Mouse (Mus musculus): ENCODE measurements around the gene Chchd4.
A peak's percentile ranks its signal among the peaks of the same experiment; 100 is the strongest.
"Not testable (repeated sequence)": the region's sequence is repeated elsewhere in the genome, so short reads cannot be mapped to it uniquely, and the experiment has no call there.

Chchd4 gene

DNA sequence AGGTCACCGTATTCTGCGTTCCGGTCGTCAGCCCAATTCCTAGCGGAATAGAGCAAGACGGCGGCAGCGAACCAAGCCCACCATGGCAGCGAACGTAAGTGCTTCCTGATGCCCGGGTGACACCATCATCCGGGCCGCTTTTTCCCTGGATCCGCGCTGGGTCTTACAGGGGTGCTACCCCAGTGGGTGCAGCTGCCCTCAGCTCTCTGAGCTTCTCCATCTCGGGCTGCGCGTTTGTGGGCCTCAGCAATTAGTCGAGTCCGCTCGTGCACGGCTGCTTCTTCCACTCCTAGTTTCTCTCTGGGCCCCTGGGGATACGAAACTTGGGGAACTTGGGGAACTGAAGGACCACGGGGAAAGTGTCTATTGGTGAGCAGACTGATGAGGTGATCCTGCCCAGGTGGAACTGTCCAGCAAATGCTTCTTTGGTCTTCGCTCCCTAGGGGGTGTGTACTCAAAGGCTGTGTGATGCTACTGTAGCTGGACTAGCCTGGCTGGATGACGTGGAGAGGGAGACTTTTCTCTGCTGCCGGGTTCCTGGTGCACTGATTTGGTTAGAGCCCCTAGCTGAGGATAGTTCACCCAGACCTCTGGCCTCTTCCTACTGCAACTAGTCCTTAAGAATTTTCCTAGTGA, 577 bp upstream of the Chchd4 start:
- DNase-seq = no peak

DNA sequence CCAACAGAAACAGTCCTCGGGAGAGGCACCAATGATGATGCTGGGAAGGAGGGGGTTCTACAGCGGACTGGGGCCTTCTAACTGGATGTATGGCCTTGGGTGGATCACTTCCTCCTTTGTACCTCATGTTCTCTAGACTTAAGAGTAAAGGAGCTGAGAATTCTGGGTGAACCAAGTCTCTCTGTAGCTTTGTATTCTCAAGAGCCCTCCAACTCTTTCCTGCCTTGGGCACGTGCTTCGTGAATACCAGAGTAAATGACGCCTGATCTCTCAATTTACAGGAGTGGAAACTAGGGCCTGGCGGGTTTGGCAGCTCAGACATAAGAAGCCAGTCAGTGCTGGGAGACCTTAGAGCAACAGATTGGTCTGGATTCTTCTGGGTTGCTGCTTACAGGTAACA, 1.0 kb downstream of the Chchd4 start:
- DNase-seq = peak in 1 of 2 experiments; percentile 18

GRCm38 (mm10) chr6:91471427-91471826, 1.9 kb downstream of the Chchd4 start:
- DNase-seq = not testable (repeated sequence)

DNA sequence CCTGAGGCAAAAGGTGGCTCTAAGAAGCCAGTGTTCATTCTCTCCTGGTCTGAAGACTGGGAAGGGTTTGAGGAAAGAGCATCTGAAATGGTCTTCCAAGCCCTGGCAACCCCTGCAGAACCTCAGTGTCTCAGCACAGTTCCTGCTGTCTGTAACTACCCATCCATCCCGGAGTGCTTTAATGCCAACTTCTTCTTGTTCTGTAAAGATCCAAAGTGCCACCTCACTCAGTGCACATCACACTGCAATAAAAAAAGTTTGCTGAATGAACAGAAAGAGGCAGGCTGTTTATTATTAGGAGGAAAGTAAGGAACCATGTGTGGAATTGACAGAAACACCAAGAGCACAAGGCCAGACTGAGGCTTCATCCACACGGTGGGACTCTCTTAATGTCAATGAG, 2.6 kb downstream of the Chchd4 start:
- no peak for DNase-seq

GRCm38 (mm10) chr6:91467106-91467505, 6.2 kb downstream of the Chchd4 start:
- no peak for DNase-seq

DNA sequence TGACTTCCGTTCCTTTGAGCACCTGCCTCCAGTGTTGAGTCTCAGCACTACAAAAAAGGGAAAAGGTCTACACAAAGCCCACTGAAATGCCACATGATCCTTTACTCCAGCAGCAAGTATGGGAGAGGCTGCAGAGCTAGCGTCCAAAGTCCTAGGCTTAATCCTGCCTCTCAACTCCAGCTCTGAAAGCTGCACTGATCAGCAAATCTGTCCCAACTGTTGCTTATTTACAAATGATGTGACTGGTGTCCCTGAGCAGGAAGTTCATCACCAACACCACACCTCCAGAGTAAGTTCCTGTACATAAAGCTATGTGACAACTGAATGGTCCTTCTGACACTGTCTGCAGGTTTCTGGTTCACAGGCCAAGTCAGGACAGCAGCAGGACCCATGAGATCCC, 7.6 kb downstream of the Chchd4 start:
- DNase-seq = no peak

GRCm38 (mm10) chr6:91459471-91459870, 13.9 kb downstream of the Chchd4 start:
- no peak for DNase-seq

DNA sequence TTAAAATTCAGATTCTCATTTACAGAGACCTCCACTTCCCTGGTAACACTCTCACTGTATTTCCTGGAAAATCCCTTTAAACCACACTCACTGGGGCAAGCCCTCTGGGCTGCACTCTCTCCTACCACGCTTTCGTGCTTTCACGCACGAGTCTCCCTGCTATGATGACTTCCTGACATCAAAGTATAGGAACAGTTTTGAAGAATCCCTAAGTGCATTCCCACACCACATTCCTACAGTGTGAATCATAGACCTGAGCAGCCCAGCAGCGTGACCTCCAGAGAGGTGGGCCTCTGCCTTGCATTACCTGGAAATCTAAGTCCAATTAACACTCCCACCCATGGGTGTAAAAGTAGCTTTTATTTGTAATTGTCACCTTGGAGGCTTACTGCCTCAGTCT, 18.8 kb downstream of the Chchd4 start:
- no peak for DNase-seq

GRCm38 (mm10) chr6:91452056-91452455, 21.3 kb downstream of the Chchd4 start:
- DNase-seq = no peak

DNA sequence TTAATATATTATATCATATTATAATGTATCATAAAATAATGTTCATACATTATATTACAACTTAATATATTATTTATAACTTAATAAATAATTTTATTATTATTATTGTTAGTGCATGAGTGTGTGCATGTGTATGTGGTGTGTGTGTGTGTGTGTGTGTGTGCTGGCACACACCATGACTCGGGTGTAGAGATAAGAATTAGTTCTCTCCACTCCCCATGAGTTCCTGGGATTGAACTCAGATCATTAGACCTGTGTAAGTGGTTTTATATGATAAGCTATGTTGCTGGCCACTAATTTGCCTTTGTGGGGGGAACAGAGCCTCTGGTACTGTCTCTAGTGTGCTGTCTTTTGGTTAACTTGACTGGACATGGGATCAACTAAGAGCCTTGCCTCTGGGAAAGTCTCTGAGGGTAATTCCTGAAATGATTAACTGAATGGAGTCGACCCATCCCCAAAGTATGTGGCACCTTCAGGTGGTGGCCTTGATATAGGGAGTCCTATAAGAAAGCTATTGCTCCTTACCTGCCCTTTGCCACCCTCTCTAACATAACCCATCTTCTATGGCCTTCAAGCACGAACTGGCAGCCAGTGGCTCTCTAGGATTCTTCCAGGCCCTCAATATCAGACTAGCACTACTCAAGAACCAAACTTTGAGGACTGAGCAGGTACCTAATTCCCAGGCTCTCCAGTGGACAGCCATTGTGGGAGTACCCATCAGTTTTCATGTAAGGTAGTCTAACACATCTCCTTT, 23.7 kb downstream of the Chchd4 start:
- no peak for DNase-seq

- no peak for DNase-seq
Observed at GRCm38 (mm10) chr6:91445316-91445715, 28.0 kb downstream of the Chchd4 start.

DNA sequence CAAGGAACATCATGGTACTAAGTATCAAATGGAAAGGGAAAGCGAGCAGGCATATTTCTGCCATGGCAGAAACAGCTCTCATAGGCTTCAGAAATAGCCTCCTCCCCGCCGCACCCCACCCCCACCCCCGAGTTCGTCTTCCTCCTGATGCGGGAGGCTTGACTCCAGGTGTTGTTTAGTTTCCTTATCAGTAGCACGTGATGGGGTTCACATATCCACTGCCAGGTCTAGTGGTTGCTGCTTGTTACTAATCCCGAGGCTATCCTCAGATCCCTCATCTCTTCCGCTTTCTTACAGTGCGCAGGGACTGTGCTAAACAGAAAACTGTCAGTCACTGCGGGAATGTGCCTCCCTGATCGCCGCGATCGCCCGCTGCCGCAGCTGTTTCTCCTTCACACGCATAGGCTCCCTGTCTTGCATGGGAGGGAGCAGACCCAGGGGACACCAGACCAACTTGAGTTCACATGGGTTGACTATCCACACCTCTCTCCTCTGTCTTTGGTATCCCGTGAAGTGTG, 32.1 kb downstream of the Chchd4 start:
- DNase-seq = no peak

DNA sequence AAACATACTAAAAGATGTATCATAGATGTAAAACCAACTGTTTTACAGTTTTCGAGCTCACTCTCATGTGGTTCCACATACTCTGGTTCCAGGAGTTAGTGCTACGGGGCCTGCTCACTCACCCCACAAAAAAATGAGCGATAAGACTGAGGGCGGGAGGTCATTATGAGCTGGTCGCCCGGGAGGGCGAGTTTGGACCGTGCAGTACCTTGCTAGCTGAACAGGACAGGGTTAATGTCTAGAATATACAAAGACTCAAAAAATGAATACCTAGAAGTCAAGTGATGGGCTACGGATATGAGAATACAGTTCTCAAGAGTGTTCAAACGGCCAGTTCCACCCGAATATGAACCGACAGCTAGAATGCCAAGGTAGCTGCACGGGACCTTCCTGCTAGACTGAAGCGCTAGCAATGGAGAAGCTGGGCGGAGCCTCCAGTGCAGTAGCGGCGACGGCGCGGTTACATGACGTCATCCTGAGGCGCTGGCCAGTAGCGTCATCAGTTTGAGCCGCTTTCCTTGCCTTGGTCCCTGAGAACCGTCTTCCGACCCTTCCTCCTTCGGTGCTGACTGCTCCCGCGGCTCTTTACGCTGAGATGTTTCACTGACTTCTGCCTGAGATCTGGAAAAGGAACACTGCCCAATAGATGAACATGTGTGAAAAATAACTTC, 32.7 kb downstream of the Chchd4 start:
- DNase-seq = peak; percentile 95 to 98

DNA sequence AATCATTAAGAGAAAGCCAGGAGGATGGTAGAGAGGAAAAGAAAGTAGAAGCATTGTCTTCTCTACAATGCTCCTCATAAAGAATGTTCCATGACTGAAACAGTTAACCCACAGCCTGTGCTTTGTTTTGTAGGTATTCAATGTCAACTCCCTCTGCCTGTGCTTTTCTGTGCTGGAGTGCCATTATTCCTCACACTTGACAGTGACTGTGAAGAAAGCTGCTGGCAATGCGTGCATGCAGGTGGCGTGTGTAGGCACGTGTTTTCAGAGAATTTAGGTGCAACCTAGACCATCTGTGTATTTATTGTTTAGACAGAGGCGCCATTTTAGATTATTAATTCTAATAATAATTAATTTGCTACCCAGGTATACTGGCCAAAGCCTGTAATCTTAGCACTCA, 49.2 kb downstream of the Chchd4 start:
- no peak for DNase-seq

DNA sequence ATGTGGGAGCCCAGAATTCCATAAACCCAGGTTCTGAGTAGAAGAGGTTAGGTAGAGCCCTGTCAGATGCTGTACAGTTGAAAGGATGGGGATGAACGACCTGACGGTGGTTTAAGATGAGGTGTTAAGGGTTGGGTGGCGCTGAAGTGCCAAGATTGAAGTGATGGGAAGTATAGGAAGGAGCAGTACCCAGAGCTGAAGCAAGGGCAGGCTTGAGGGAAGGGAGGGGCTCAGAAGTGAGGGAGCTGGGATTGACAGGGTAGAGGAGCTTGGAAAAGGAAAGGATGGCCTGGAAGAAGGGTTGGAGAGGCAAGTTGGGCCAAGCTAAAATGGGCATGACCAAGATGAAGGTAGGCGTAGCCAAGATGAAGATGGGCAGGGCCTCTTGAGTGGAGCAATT, 51.7 kb downstream of the Chchd4 start:
- DNase-seq = no peak

DNA sequence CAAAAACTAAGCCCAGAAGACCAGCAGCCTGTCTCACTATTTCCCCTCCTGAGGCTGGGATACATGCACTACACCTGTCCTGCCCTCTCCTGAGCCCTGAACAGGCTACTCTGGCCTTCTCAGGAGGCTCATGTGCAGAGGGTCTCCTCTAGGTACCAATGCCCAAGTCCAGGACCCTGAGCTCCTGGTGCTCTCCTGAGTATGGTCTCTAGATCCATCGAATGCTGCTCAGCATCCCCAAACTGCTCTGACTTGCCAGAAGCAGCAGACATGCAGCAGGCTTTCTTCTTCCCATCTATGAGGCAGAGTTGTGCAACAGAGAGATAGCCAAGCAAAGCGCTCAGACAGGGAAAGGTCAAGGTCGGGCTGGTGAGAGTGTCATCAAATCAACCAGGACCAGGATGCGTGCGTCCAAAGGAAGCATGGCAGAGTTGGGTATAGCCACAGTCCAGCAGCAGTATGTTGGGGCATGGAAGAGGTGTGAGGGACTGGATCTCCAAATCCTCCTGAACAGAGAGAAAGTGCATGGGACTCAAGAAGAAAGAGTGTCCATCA, 56.0 kb downstream of the Chchd4 start:
- no peak for DNase-seq

- DNase-seq = no peak
Observed at GRCm38 (mm10) chr6:91416146-91416545, 57.2 kb downstream of the Chchd4 start.

DNA sequence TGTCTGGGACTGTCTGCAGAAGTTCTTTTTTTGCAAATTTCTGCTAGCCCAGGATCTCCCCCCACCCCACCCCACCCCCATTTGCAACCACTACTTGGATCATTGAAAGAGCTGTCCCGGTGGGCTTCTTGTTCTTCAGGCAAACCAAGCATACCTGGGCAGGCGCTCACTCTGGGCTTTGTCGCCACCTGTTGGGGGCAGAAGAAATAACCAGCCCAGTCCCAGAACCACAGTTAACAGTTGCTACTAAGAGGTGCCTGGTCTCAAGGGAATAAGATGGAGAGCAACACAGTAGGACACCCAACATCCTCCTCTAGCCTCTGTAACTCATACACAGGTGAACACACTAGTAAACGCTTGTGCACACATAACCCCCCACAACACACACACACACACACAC, 58.5 kb downstream of the Chchd4 start:
- DNase-seq = peak; percentile 48 to 73
